Mouse (Mus musculus): Measurements from ENCODE around the gene Sipa1l3.

GRCm38 (mm10) chr7:29404126-29404525 is 114.3 kb downstream of the Sipa1l3 start:
- TF ChIP-seq CTCF (IDR thresholded peaks at IDR 0.05; ENCODE audit: extremely low read depth, insufficient read depth, low read length) (no peak), POLR2A (IDR thresholded peaks at IDR 0.05; ENCODE audit: extremely low read depth, insufficient read depth, low read length) (no peak)

Data from cortical plate, adult 2 months (tissue).